Mouse (Mus musculus) leukemia stem cell, adult 10-12 weeks (primary cell): ENCODE measurements around the gene Cabs1. TPM values are rescaled to one million over a fixed set of nuclear protein-coding genes. Genes with fewer than 3 reads are reported as not detected.

Experiments
- polyA plus RNA-seq: library from polyadenylated mRNA; stranded (reverse); fragments of >175 nt; gene quantifications from 2 replicates; pipeline ENCODE4 v1.2.3, GENCODE M21; 2012; ENCODE audit warnings: low replicate concordance

Cabs1 gene
- polyA plus RNA-seq: not detected in 2 replicates

GRCm38 (mm10) chr5:87979139-87979538 is at the start of gene Cabs1:
Gene Cabs1 (plus strand): TSS chr5:87979439.

GRCm38 (mm10) chr5:87969201-87969600 is 10.0 kb upstream of the Cabs1 start, which contains the start of the genes 2310003L06Rik and Gm28434:
Gene 2310003L06Rik (plus strand): TSS chr5:87969459.
Gene Gm28434 (plus strand): TSS chr5:87969517.

GRCm38 (mm10) chr5:88002249-88002648 is 23.0 kb downstream of the Cabs1 start, which contains the start of gene Smr3a:
Gene Smr3a (plus strand): TSS chr5:88002549.

Other genes starting within 250 kb of the Cabs1 start
- not detected in 2 replicates for gene Csn1s2a, start 204.9 kb upstream of the Cabs1 start, polyA plus RNA-seq
- not detected in 2 replicates for gene Csn1s2b, start 171.4 kb upstream of the Cabs1 start, polyA plus RNA-seq
- not detected in 2 replicates for gene Prr27, start 153.8 kb upstream of the Cabs1 start, polyA plus RNA-seq
- gene Odam, start 94.4 kb upstream of the Cabs1 start, polyA plus RNA-seq: not detected in 2 replicates
- gene Csn3, start 53.9 kb upstream of the Cabs1 start, polyA plus RNA-seq: not detected in 2 replicates
- not detected in 2 replicates for gene 2310003L06Rik, start 10.0 kb upstream of the Cabs1 start, polyA plus RNA-seq
- gene Gm28434, start 9.9 kb upstream of the Cabs1 start, polyA plus RNA-seq: not detected in 2 replicates
- not detected in 2 replicates for gene Smr3a, start 23.1 kb downstream of the Cabs1 start, polyA plus RNA-seq
- not detected in 2 replicates for gene Smr2, start 107.1 kb downstream of the Cabs1 start, polyA plus RNA-seq
- gene Gm11116, start 132.1 kb downstream of the Cabs1 start, polyA plus RNA-seq: not detected in 2 replicates
- not detected in 2 replicates for gene Gm11115, start 174.7 kb downstream of the Cabs1 start, polyA plus RNA-seq